Mouse (Mus musculus): ENCODE measurements around the gene Abca4.

The Abca4 gene

GRCm38 (mm10) chr3:122043799-122044547 lies at the start of gene Abca4:
Abca4 (plus strand) TSS chr3:122044443.
- CTCF ChIA-PET, result no interaction called here

- CTCF ChIA-PET, result no interaction called here
Observed at GRCm38 (mm10) chr3:121995125-121995524, 49.1 kb upstream of the Abca4 start.

GRCm38 (mm10) chr3:121999934-122000333 lies 44.3 kb upstream of the Abca4 start:
- CTCF ChIA-PET, result no interaction called here

- CTCF ChIA-PET, result no interaction called here
Observed at GRCm38 (mm10) chr3:122001568-122001967, 42.7 kb upstream of the Abca4 start.

- CTCF ChIA-PET, result no interaction called here
Observed at GRCm38 (mm10) chr3:122009818-122010217, 34.4 kb upstream of the Abca4 start.

- CTCF ChIA-PET, result no interaction called here
Observed at GRCm38 (mm10) chr3:122010292-122010691, 34.0 kb upstream of the Abca4 start.

- CTCF ChIA-PET, result no interaction called here
Observed at GRCm38 (mm10) chr3:122012464-122012863, 31.8 kb upstream of the Abca4 start.

- CTCF ChIA-PET, result no interaction called here
Observed at GRCm38 (mm10) chr3:122018421-122018820, 25.8 kb upstream of the Abca4 start.

GRCm38 (mm10) chr3:122019159-122019558 lies 25.1 kb upstream of the Abca4 start:
- CTCF ChIA-PET, result no interaction called here

GRCm38 (mm10) chr3:122021029-122021652 lies 23.1 kb upstream of the Abca4 start:
- CTCF ChIA-PET, result no interaction called here

GRCm38 (mm10) chr3:122022355-122022754 lies 21.9 kb upstream of the Abca4 start:
- CTCF ChIA-PET, result no interaction called here

GRCm38 (mm10) chr3:122026676-122027075 lies 17.6 kb upstream of the Abca4 start:
- CTCF ChIA-PET, result no interaction called here

GRCm38 (mm10) chr3:122027776-122028175 lies 16.5 kb upstream of the Abca4 start:
- CTCF ChIA-PET, result no interaction called here

- CTCF ChIA-PET, result no interaction called here
Observed at GRCm38 (mm10) chr3:122033248-122033837, 10.9 kb upstream of the Abca4 start.

- CTCF ChIA-PET, result no interaction called here
Observed at GRCm38 (mm10) chr3:122034240-122034639, 10.0 kb upstream of the Abca4 start.

GRCm38 (mm10) chr3:122035092-122035491 lies 9.2 kb upstream of the Abca4 start:
- CTCF ChIA-PET, result no interaction called here

- CTCF ChIA-PET, result no interaction called here
Observed at GRCm38 (mm10) chr3:122040522-122040921, 3.7 kb upstream of the Abca4 start.

GRCm38 (mm10) chr3:122043102-122043501 lies 1.1 kb upstream of the Abca4 start:
- CTCF ChIA-PET, result no interaction called here

- CTCF ChIA-PET, result no interaction called here
Observed at GRCm38 (mm10) chr3:122046187-122046620, 2.0 kb downstream of the Abca4 start.

- CTCF ChIA-PET, result no interaction called here
Observed at GRCm38 (mm10) chr3:122047402-122047801, 3.2 kb downstream of the Abca4 start.

GRCm38 (mm10) chr3:122047921-122048861 lies 3.9 kb downstream of the Abca4 start:
- CTCF ChIA-PET, result no interaction called here

GRCm38 (mm10) chr3:122049158-122049557 lies 4.9 kb downstream of the Abca4 start:
- CTCF ChIA-PET, result no interaction called here
